Mouse (Mus musculus): ENCODE data around the gene Kremen1. TPM values are rescaled to one million over a fixed set of nuclear protein-coding genes. Genes with fewer than 3 reads are reported as not detected.

Kremen1 gene
- polyA plus RNA-seq, 1 experiment from 2014 or later: 1.9 TPM

- 72% methylated on average over 2 of the region's 2 CpGs for WGBS (ENCODE audit: insufficient replicate concordance)
- ATAC-seq (ENCODE audit: insufficient read depth): no peak
- no peak overlapping the region for H3K27ac ChIP-seq (replicated peaks)
- H3K27me3 ChIP-seq: no peaks in the 10 kb centered on the region
- H3K9me3 ChIP-seq (replicated peaks): no peaks in the 10 kb centered on the region
- H3K9ac ChIP-seq: no peak overlapping the region
- no peak overlapping the region for H3K4me2 ChIP-seq
- H3K4me1 ChIP-seq (replicated peaks): peaks cover 25% of the 10 kb centered on the region
- no peaks in the 10 kb centered on the region for H3K36me3 ChIP-seq (replicated peaks)
- no peak overlapping the region for H3K4me3 ChIP-seq (replicated peaks)
These were observed 119.4 kb downstream of the Kremen1 start for GRCm38 (mm10) chr11:5141965-5142364.

Other genes starting within 250 kb of the Kremen1 start
- 0.25 and 0.33 TPM in 2 replicates for gene Rasl10a, start 203.4 kb downstream of the Kremen1 start, polyA plus RNA-seq (2015; fragmentation: Nextera tagmentation; extraction: Ambion mirVana)
- 12.1 and 16.8 TPM in 2 replicates for gene Gas2l1, start 196.2 kb downstream of the Kremen1 start, polyA plus RNA-seq (2015; fragmentation: Nextera tagmentation; extraction: Ambion mirVana)
- 12.0 and 13.4 TPM in 2 replicates for gene Rhbdd3, start 162.6 kb downstream of the Kremen1 start, polyA plus RNA-seq (2015; fragmentation: Nextera tagmentation; extraction: Ambion mirVana)
- gene Ewsr1, start 162.3 kb downstream of the Kremen1 start, polyA plus RNA-seq (2015; fragmentation: Nextera tagmentation; extraction: Ambion mirVana): 255 and 279 TPM in 2 replicates
- gene Emid1, start 109.3 kb downstream of the Kremen1 start, polyA plus RNA-seq (2015; fragmentation: Nextera tagmentation; extraction: Ambion mirVana): 3.5 and 3.7 TPM in 2 replicates
- gene Znrf3, start 183.3 kb upstream of the Kremen1 start, polyA plus RNA-seq (2015; fragmentation: Nextera tagmentation; extraction: Ambion mirVana): 2.8 and 3.0 TPM in 2 replicates